Mouse (Mus musculus) telencephalon, adult 2 months (tissue): ENCODE measurements around the gene Sult2b1.

Source experiments
- DNase-seq: peaks from one replicate; pipeline ENCODE4 v3.0.0-alpha.2; 2011; ENCODE audit warnings: low read depth, low spot score

Gene Sult2b1

DNA sequence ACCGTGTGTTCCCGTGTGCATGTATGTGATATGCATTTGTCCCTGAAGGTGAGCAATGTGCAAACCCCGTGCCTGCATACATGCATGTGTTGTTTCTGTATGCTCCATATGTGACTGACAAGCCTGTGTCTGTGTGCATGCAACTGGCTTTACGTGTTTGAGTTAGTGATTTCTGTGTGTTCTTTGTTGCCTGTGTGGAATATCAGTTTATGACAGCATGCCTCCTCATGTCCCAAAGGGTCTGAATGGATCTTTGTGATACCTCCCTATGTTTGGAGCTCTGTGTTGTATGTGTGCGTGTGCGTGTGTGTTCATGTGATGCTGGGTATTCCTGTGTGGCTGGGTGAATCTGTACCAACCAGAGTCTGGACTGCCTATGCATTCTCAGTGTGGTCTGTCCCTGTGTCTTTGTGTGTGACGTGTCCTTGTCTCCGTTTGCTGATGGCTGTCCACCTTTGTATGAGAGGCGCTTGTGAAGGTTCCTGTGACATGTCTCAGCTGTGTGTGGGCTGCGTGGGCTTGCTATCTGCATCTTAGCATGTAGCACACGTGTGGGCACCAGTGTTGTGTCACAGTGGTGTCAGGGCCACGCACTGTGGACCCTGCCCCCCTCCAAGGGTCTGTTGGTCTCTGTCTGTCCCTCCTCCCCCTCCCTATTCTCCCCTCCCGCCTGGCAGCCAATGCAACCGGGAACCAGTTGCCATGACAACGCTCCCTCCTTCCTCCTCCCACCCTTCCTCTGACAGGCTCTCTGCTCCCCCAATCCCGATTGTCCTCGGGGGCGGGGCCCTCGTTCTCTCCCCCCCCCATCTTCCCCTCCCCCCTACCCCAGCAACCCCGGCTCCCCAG, at the start of gene Sult2b1:
TSS of gene Sult2b1 (minus strand) at position 146 of the 849 bp plus-strand sequence.
- peak; percentile 97 for DNase-seq

DNA sequence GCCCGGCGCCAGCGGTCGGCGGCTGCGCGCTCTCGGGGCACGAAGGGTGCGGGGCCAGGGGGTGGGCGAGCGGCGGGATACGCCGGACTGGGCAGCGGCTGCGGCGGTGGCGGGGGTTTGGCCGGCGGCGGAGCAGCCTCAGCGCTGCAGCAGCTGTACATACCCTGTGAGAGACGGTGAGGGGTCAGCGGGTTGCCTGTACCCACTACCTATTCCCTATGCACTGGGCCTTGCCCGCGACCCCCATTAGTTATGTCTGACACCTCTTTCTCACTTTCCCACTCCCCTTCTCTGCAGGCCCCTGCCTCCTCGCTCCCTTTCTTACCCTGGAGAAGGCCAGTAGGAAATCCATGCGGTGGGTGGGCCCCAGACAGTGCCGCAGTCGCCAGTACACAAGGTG, 49.5 kb upstream of the Sult2b1 start:
- DNase-seq = no peak

DNA sequence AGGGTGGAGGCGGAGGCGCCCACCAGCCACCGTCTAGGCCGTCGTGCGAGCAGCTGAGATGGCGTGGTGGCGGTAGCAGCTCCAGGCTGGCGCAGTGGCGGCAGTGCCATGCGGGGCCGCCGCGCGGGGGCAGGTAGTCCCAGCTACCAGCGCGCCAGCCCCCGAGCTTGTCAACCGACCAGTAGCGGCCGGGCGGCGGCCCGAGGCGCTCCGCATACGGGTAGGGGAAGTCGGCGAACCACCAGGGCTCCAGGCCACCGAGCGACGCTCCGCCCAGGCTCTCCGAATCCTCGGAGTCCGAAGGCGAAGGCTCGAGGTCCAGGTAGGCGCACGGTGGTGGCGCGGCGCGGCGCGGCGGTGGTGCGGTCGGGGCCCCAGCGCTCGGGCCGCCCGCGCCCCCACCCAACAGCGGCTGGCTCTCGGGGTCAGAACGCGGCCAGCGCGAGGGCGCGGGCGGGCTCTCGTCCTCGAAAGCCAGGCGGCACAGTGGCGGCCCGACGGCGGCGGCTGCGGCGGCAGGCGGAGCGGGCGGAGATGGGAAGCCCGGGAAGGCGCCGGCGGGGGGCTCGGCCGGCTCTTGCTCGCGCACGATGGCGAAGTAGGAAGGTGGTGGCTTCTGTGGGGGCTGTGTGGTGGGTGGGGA, 48.8 kb upstream of the Sult2b1 start:
- DNase-seq = no peak

DNA sequence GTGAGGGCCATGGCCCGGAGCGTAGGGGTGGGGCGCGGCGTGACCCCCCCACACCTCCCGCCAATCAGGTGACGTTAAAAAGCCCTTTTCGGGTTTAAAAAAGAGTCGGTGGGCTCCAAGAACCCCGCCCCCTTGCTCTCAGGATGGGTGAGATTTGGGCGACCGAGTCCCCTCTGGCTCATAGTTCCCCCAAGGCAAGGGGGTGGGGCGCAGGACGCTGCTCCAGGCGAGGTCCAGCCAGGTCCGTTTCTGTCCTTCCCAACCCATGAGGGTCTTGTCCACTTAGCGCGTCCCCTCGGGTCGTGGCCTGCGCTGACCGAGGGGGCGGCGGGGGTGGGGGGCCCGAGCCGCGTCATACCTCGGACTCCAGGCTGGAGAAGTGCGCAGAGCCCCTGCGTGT, 48.0 kb upstream of the Sult2b1 start:
- DNase-seq = no peak

DNA sequence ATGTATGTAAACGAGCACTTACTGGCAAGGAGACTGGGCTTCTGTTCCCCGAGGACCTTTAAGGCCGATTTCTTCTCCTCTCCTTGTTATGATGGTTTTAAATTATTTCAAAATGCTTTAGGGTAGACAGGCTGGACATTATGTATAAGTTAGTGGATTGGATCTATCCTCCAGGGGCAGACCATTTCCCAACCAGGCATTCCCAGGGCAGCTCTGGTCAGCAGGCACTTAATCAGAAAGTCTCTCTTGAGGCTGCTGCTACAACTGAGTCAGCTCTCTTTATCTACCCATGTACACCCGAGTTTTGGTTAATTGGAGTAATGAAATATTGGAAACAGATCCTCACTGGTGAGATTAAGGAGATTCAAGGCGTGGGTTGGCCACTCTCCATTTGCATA, 46.7 kb upstream of the Sult2b1 start:
- DNase-seq = no peak

DNA sequence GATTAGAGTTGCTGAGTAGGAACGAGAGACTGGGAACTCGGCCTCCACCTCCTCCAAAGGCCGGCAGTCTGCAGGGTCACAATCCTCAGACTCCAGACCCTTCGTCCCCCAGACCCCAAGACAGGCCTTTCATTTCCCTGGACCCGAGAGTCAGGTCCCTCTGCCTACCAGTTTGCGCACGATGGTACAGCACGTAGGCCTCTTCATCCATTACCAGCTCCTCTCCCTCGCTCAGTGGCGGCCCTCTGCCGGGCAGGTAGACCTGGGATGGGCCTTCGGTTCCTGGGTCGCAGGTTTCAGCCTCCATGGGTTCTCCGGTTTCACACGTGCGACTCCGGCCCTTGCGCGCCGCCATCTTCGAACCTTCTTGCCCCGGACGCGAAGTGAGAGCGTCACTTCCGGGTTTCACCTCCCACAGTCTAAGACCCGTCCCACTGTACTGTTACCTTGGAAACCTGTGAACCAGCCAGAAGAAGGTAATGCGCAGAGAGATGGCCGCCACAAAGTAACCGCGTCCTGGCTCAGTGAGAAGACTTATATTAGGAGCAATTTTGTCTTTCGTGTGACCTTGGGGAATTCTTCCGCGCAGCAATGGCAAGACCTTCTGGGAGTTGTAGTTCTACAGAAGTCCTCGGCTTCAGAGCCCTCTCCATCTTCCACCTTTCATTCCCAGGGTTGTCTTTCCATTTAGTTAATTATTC, 46.1 kb upstream of the Sult2b1 start, which contains the start of gene Grwd1:
TSS of gene Grwd1 (minus strand) at position 518 of the 701 bp plus-strand sequence.
- DNase-seq = peak; percentile 92

DNA sequence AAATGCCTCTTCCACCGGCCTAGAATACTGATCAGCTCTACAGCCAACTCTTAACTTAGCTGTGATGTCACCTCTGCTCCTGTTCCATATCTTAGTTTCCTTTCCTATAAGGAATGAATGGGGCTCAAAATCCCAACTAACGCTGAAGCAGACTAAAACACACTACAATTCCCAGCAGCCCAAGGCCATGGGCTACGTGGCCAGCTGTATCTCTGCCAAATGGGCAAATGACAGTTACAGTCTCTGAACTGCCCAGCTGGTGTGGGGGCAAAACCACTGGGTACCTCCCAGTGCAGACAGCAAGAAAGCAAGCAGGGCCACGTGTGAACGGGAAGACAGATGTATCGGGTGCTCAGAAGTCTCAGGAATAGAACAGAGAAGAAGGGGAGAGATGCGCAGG, 42.2 kb upstream of the Sult2b1 start:
- no peak for DNase-seq

DNA sequence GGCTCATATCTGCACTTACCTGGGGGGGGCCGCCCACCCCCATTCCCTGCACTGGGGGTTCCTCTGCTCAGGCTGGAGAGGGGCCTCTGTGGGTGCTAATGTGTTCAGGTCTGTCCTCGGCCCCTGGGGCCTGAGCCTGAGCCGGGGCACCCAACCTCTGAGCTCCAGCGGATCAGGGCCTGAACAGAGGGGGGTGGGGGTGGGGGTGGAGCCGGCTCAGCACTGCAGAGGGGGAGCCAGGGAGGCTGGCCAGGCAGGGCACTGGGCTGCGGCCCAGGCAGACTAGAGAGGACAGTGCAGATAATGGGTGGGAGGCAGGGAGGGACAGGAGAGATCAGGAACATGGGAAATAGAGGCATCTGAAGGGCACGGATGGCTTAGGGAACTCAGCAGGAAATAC, 40.1 kb upstream of the Sult2b1 start, which contains the start of gene Kcnj14:
TSS of gene Kcnj14 (minus strand) at position 185 of the 400 bp plus-strand sequence.
- DNase-seq = no peak

DNA sequence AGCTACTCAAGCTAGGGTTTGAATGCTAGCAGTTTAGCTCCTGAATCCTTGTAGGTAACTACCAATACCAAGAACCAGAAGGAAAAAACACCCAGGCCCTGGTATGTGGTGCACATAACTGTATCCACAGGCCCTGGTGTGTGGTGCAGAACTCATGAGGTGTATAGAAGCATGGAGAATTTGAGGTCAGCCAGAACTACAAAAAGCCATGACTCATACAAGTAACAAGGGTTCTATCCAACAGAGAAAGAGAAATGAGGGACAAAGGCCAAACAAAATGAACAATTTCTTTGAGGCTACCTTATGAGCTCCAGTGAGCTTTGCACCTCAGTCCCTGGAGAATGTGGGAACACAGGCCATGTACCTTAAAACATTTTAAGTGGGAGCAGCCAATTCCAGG, 36.4 kb upstream of the Sult2b1 start:
- DNase-seq = no peak

DNA sequence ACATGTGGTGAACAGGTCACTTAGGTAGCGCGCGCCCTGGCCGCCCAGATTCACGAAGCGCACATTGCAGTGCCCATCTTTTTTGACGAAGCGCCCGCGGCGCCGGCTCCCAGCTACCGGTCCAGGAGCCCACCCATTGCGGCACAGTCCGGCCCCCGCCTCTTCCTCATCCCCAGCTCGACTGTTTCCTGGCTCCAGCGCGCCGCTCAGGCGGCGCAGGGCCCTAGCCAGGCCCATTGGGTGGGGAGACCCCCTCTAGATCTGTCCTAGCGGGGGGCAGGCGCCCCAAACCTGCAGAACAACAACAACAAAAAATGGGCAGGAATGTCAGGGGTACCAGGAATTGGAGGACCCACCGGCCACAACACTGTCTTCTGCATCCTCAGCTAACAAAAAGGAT, 35.4 kb upstream of the Sult2b1 start:
- no peak for DNase-seq

DNA sequence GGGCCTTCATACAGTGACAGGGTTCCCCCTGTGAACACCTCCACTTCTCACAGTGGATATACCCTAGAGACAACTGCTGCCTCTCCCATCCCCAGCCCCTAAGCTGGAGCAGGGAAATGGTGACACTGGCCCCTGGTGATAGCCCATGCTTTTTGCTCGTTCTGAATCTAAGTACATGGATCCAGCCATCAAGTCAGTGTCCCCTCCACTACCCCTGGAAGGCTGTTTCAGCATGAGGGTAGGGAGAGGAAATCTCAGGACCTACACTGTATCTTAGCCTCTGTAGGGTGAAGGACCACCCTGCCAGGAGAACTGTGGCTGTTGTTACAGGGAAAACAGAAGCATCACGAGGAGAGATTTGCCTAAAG, 31.5 kb upstream of the Sult2b1 start:
- no peak for DNase-seq

DNA sequence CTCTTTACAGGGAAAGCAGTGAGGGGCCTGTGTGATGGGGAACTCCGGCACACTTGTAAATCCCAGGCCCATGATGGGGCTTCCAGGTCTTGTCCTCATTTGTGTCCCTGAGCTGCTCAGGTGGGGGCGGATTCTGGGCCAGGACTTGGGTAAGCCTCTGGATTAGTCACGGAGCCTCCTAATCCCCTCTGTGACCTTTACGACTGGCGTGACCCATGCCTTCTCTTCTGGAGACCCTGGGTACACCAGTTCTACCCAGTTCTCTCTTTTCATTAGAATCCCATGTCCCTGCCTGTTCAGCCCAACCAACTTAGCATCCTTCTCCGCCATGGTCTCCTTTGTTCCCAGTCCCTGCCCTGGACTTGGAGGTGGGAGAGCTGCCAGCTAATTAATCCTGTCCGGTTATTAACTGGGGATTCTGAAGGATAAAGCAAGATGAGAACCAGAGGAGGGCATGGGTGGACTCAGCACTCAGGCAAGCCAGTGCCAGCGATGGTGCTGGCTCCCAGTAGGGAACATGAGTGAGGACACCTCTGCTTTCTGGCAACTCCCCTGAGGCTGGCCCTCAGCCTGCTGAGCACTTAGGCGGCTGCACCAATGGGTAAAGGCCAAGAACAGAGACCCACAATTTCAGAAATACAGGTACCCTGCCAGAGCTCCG, 31.0 kb upstream of the Sult2b1 start:
- no peak for DNase-seq

DNA sequence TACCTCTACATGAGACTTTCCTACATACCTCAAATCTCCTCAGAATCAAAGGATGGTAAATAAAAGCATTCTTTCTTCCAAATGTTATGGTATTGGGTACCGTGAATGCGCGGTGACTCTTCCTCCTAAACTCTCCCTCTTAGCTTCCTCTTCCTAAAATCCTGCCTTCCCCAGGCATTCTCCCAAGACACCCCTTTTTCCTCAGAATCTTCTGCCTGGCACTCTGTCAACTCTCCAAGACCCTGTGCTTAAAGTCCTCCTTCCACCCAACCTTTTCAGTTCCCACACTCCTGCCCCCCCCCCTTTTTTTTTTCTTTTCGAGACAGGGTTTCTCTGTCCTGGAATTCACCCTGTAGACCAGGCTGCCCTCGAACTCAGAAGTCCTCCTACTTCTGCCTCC, 30.4 kb upstream of the Sult2b1 start:
- DNase-seq = no peak

DNA sequence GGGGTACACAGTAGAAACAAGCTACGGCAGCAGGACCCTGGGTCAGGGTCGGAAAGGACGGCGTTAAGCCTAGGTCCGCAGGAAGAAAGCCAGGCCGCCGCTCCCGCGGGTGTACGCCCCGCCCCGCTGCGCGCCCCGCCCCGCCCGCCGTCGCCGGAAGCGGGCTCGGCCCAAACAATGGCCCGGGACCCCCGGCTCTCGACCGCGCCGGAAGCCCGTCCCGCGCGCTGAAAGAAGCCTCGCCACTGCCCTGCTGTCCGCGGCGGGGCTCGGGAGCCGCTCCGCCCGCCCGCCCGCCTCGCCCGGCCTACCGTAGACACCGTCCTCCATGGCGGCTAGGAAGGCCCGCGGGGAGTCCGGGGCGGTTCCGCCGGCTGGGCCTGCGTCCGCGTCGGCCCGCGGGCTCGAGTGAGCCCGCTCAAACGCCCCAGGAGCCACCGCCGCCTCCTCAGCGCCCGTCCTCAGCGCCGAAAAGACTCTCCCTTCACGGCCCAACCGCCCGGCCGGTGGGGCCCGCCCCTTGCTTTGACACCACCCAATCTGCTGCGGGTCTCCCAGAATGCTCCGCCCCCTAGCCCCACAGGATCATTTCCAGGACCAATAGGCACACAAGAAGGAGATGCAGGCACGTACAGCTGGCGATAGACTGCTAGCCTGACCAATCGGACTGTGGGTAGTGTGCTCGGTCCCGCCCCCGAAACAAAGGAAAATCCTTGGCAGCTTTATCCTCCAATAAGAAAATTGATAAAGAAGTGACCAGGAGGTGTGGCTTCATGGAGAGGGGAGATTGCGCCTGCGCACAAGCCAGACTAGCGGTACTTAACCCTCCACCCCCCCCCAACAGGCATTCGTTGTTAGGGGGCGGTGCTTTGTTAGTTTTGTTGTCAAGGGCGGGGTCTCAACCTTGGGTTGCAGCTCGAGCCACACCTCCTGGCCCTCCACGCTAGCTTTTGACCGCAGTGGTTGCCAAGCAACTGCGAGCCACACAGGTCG, 29.6 kb upstream of the Sult2b1 start, which contains the start of gene Cyth2:
TSS of gene Cyth2 (minus strand) at position 795 of the 993 bp plus-strand sequence.
- peak; percentile 100 for DNase-seq

DNA sequence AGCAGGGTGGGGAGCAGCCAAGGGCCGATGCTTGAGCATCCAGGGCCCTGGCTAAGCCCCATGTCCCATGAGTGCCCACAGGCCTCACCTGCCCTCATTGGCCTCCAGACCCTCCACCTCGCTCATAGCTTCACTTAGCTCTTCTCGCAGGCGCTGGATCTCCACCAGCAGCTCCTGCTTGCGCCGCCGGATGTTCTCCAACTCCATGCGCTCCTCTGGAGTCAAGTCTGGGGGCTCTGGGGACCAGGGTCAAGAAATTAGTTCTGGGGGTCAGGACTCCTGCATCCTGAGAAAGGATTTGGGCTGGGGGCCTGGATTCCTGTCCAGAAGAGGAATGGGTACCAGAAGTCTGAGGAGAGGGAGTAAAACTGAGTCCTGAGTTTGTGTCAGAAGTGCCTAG, 28.5 kb upstream of the Sult2b1 start:
- DNase-seq = no peak

DNA sequence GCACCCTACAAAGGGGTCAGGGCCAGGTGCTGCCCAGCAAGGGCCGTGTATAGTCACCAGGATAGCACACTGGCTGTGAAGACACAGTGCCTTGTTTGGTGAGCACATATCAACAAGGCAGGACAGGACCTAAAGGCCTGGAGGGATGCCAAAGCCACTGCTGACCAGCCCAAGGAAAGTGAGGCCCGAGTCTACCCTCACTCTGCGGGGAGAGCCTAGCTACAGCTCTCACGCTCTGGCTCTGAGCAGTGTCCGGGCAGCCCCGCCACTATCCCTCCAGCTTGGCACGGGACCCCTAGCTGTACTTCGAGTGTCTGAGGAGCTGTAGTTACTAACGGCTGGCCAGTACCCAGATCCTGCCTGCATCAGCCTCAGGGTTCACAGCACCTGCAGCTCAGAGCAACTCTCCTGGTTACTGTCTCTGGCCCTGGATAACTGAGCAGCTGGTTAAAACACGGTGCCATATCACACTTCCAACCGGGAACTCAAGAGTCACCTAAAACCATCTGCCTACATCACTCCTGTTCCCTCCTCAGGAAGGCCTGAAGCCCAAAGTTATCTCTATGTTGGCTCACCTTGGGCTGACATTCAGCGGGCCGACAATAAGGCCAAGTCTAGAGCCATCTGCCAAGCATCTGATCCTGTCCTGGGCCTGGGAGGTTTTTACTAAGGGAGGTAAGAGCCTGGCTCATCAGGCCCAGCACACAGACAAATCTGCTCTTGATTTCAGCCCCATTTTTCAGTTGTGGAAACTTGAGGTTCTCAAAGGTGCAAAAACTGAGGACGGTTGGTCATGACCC, 25.0 kb upstream of the Sult2b1 start:
- no peak for DNase-seq

DNA sequence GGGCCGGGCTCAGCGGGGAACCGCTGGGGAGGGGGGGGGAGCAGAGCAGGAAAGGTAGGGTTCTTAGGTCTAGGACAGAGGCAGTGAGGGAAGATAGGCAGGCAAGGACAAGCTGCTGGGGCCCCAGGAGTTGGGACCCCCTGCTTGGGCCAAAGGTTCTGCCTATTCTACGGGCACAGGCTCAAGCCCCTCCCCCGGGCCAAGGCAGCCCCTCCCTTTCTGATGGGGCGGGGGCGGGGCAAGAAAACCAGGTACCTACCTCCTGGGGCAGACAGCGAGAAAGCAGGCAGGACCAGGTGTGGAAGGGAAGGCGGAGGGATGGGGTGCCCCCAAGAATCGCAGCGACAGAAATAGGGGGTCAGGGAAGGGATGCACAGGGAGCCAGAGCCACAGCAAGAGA, 24.0 kb upstream of the Sult2b1 start:
- DNase-seq = no peak

DNA sequence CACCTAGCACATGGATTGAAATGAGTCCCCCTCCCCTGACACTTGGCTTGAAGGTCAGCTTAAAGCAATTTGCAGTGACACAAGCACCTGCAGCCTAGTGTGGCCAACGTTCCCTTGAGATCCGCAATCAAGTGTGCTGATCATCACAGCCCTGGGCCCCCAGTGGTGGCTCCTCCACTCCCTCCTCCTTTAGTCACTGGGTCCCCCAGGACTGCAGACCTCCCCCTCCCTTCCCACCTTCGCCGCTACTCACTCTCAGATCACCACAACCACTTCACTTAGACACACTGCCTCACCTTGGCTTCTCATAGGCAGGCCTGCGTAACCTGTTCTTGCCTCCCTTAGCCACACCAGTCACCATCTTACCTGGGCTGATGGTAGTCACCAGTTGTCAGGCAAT, 21.5 kb upstream of the Sult2b1 start:
- no peak for DNase-seq

DNA sequence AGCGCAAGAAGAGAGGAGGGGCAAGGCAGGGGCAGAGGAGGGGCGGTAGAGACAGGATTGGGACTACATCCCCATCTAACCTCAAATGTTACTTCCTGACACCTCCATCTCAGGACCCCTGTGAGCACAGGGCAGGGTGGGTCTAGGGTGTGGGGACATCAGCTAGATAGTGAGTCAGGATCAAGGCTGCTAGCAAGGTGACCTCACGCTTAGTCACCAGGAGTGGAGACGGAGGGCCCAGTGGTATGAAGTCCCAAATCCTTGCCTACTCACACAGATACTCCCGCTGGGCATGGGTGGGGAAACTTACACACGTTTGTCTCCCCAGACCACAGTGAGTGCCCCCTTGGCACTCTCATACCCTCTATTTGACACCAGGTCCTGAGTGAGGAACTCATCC, 18.1 kb upstream of the Sult2b1 start:
- no peak for DNase-seq

DNA sequence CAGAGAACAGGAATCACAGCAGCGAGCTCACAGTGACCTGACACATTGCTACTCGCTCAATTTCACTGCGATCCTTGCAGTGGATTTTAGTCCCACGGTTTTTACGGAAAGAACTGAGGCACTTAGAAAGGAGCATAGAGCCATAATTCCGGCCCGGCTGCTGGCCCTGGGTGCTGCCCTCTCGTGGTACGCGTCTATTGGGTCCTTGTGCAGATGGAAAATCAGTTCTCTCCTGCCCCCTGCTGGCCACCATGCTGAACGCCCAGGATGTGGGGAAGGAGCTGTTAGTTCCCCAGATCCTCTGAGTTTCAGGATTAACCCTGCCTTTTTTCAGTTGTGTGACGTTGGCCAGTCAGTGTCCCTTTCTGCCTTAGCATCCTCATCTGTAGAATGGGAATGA, 16.9 kb upstream of the Sult2b1 start:
- DNase-seq = peak; percentile 87
